Mouse (Mus musculus) cerebellum, postnatal 25 days (tissue): ENCODE measurements around the gene Rnf207.

ENCODE experiments used
- DNase-seq, 2 experiments: peaks; one replicate each; pipeline ENCODE4 v3.0.0; 2021; ENCODE audit warnings: mixed read lengths in 2 of 2

Gene Rnf207

DNA sequence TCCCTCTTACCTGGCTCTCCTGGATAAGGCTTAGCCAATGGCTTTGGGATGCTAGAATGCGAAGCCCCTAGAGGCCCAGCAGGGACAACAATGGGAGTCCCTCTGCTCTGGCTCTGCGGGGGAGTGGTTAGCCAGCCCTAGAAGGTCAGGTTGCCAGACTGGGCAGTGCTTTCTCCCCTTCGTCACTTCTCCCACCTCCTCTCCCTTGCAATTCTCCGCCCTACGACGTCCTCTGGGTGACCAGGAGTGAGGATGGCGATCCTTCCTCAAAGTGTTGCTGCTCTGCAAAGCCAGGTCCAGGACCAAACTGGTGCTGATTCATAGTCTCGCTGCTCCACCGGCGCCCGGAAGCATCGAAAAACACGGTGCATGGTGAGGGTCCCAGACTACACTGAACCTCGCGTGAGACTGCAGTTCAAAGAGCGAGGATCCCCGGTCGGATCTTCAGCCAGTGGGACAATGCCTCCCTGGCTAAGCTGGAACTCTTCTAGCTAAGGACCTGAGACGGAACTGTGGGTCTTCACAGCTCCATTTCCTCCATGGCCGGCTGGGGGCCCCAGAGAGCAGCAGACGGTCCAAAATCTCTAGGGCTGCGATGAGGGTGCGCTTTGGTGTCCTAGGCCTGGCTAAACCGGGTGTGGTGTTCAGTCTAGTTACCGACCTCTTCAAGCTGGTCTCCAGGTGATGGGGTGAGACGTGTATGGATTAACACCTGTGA lies at the start of gene Rnf207:
Gene Rnf207, minus strand, starts transcription at position 477 of the 718 bp plus-strand sequence.
- DNase-seq = peak; percentile 77 to 82

GRCm38 (mm10) chr4:152365228-152365627 lies 46.4 kb upstream of the Rnf207 start:
- no peak for DNase-seq

DNA sequence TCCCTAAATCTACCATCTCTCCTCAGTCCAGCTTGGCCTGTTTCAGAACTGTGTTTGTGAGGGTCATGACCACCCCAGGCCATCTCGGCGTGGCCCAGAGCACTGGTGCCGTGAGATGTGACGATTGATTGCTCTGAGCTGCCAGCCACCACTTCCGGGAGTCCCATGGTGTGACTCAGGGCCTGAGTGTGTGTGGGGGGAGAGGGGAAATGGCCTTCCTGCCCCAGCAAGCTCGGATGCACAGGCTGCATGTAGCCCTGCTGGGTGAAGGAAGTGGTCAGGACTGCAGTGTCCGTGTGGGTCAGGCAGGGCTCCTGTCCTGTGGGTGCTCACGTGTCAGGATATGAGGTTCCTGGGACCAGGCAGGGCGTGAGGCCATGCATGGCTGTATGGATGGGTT lies 43.4 kb upstream of the Rnf207 start:
- DNase-seq = no peak

- peak in 1 of 2 experiments; percentile 28 for DNase-seq
Measured at GRCm38 (mm10) chr4:152360855-152361254, 42.1 kb upstream of the Rnf207 start.

GRCm38 (mm10) chr4:152359700-152360099 lies 40.9 kb upstream of the Rnf207 start:
- no peak for DNase-seq

- DNase-seq = no peak
Measured at GRCm38 (mm10) chr4:152355672-152356071, 36.9 kb upstream of the Rnf207 start.

- no peak for DNase-seq
Measured at GRCm38 (mm10) chr4:152353886-152354637, 35.3 kb upstream of the Rnf207 start.

DNA sequence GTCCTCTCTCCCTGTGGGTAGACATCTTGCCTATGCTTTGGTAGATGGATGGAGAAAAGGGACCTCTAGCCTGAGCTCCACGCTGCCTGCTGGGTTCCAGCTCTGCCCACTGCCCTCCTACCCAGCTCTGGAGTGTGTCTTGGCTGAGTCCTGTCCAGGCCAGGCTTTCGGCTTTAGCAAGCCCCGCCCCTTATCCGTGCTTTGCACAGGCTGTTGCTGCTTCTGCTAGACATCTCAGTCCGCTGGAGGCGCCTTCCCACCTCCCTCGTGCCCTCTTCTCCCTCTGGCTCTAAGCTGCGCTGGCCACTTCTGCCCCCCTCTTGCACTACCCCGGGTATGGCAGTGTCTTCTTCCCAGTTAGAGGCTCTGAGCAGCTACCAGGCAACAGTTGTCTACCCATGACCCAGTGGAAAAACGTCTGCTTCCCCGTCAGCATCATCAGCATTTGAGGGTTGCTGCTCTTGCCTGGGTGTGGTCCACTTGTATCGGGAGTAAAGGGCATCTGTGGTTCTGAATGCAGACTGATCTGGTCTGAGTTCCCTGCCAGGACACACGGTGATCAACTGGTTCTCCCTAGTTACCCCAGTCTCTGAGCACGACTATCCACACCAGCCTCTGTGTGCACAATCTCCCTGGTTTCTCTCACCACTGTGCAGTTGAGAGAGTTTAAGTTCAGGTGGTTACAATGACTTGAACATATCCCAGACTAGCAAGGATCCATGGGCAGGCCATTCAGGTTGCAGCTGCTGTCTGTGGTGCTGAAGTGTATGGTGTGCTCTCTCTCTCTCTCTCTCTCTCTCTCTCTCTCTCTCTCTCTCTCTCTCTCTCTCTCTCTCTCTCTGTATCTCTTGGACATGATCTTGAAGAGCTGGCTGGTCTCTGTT lies 32.9 kb upstream of the Rnf207 start:
- DNase-seq = peak in 1 of 2 experiments; percentile 38

GRCm38 (mm10) chr4:152350722-152351421 lies 32.1 kb upstream of the Rnf207 start:
- no peak for DNase-seq

DNA sequence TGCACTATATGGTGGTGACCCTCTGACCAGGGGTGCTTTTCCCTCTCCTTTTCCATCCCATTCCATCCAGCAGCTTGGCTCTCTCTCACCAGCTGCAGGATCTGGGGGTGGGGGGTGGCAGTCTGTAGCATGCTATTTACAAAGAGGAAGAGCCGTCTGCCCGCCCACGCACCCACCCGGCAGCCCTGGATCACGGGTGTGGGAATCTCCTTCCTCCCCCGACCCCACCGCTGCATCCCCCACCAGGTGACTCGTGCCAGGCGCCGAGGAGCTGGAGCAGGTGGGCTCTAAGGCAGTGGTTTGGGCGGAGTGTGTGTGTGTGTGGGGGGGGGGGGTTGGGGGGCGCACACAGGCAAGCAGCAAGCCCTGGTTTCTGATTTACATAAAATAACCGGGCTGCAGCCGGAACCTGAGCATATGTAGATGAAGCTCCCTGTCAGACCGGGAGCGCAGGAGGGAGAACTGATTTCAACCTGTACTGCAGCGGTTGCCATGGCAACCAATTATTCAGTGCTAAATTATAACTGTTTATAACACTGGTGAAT lies 31.1 kb upstream of the Rnf207 start:
- DNase-seq = peak in 1 of 2 experiments; percentile 45

- peak; percentile 19 to 20 for DNase-seq
Measured at GRCm38 (mm10) chr4:152345120-152345889, 26.5 kb upstream of the Rnf207 start.

DNA sequence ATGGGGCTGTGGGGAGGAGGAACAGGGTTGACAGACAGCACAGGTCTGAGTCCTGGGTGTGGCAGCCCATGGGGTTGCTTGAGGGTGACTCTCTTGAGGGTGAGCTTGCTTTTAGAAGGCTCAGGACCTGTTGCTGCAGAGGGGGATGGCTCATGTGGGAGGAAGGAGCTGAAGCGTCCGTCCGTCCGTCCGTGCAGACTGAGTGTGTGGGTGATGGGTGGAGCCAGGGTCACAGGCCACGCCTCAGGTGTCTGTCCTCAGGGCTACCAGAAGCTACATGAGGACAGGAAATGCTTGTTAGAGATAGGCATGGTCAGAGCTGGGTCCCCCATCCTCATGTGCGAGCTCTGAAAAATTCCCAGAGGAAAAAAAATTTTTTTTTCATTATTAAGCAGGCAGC lies 25.9 kb upstream of the Rnf207 start:
- DNase-seq = no peak

DNA sequence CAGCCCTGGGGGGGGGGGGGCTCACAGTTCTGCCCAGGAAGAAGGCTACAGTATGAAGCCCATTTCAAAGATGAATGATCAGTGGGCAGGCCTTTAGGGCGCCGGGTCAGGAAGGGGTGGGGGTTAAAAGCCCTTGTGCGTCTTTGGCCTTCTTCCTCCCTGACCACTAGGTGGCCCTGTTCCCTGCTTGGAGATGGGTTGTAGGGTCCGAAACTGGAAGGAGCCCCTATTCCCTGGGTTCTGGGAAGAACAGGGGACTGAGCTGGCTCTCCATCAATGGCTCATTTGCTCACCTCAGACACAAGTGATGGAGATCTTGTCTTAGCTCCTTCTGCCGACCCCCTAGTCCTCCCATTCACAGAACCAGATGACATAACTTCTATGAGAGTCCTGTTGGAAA lies 24.5 kb upstream of the Rnf207 start:
- DNase-seq = peak; percentile 43 to 66

DNA sequence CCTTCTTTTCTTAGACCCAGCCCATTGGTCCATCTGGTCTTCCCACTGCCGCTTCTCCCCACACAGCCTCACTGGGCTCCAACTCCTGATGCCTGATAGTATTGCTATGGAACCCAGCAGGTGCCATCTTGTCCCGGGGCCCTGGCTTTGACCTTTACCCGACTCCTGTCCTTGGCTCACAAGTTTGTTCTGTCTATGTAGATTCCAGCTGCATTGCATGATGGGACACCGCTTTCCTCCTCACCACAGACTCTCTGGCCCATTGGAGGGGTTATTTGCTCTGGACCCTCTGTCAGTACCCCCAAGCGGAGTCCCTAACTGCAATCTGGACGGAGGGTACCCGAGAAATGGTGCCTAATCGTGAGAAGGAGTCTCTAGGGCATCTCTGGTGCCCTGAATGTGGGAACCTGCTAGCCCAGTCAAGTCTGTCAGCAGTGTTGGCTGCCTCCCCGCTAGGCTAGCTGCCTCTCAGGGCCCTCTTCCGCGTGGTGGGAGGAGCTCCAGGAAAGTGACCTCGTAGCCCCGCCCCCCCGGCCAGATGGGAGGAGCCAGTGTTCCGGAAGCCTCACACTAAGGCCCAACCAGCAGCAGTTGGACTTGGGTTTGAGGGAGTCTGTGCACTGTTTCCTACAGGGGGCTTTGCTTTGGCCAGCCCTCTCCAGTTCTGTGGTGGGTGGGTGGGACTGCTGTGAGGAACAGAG lies 21.9 kb upstream of the Rnf207 start:
- peak in 1 of 2 experiments; percentile 38 for DNase-seq

DNA sequence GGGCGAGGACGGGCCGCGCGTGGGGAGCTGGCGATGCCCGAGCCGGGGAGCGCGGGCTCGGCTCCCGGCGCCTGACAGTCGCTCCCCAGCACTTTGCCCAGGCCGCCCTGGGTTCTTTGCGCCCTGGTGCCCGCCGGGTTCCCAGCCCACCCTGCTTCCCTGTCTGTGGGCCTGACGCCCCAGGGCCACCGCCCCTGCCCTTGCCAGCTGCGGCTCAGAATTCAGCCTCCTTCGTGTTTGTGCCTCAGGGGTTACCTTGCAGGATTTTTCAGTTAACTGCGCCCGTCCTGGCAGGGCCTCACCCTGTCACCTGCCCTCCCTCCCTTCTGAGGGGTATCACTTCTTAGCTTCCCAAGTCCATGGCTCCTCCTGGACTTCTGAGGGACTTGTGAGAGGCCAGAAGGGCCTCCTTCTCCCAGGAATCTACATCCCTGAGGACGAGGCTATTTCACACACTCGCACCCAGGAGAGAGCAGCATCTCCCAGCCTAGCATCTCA lies 20.5 kb upstream of the Rnf207 start:
- peak in 1 of 2 experiments; percentile 47 for DNase-seq

GRCm38 (mm10) chr4:152338419-152339292 lies 19.9 kb upstream of the Rnf207 start, which contains the start of gene Chd5:
Gene Chd5 (plus strand): TSS chr4:152338651.
- peak; percentile 47 to 76 for DNase-seq

DNA sequence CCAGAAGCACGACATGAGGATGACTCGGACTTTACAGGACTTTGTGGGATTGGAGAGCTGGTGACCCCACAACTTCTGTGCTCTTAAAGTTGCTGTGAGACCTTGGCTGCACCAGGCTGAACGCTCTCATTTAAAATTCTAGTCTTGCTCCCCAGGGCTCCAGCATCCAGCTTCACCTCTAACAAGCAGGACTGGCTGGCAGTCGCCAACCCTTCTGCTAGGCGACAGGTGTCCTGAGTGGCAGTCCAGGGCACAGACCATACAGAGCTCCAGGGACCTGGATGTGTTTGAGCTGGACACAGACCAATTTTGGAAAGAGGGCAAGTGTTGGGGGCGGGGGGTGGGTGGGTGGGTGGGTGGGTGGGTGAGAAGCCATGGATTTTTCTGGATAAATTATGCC lies 19.0 kb upstream of the Rnf207 start:
- DNase-seq = no peak

DNA sequence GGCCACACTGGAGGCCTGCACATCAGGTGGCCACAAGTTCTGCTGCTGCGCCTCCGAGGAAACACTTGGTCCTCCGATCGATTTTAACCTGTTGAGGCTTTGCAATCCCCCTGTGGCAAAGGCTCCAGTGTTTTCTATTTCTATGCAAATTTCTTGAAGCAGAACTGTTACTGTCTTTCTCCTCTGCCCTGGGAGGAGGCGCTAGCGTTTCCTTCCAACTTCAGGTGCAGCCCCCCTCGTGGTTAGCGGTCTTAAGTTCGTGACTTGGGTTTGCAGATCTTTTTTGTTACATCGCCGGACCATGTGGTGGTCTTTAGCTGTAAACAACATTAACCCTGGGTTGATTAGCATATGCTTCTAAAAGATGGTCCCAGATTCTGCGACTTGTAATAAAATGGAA lies 14.8 kb upstream of the Rnf207 start:
- DNase-seq = no peak

DNA sequence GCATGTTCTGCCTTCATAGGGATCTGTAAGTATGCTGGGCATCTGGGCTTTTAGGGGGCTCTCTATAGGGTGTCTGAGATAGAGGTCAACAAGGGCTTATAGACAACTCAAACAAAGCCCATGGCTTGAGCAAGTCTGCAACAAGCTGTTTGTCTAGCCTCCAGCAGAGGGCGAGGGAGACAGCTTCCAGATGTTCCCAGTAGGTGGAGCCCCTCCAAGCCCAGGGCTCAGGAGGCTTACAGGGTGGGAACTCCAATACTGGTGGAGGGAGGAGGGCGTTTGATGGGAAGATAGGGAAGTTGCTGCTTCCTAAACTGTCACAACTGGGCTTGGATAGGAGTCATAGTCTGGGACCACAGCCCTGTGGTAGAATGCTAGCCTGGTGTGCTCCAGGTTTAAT lies 14.2 kb upstream of the Rnf207 start:
- DNase-seq = peak in 1 of 2 experiments; percentile 49
